In the genomic region with DNA sequence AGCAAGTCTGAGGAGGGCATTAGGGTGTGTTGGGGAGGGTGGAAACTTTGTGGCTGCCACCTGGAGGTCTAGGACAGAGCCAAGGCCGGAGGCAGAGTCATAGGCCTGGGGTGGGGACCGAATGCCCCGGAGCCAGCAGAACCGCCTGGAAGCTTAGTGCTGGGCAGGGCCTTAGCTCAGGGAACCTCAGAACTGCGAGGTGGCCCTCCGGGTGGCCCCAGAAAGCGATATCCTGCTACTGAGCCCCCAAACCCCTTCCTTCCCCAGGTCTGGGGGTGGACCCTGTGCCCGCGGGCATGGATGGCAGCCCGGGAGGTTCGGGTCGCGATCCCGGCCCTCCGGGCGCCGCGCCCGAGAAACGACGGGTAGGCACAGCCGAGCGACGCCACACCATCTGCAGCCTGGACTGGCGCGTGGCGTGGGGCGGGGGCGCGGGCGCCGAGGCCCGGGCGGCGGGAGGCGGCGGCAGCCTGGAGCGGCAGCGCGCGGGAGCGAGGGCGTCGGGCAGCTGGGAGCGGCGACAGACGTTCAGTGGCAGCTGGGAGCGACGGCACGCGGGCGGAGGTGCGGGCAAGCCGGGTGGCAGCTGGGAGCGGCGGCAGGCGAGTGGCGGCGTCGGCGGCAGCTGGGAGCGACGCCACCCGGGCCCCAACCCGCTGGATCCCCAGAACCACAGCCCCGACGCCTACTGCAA, we compare ENCODE assay signal across 8 mouse cellular contexts. TPM values are rescaled to one million over a fixed set of nuclear protein-coding genes. Genes with fewer than 3 reads are reported as not detected.
DNase-seq lines count a peak whose midpoint lies in the region; ATAC-seq and TF ChIP-seq lines count a peak whose summit lies in the region.

No protein-coding gene starts in this region.

- 20% methylated on average over 67 of the region's 67 CpGs for WGBS in kidney, embryonic 15.5 days
- 4% methylated on average over 48 of the region's 67 CpGs for WGBS in embryonic facial prominence, embryonic 11.5 days
- WGBS in hindbrain, embryonic 16.5 days: 1% methylated on average over 63 of the region's 67 CpGs
- WGBS in liver, embryonic 14.5 days (ENCODE audit: insufficient replicate concordance): 68% methylated on average over 67 of the region's 67 CpGs
- WGBS in kidney, adult 2 months: 39% methylated on average over 67 of the region's 67 CpGs

- peak overlapping the region; percentile 42 for H3K4me3 ChIP-seq in kidney, embryonic 15.5 days (replicated peaks)
- peak overlapping the region; percentile 25 for H3K4me3 ChIP-seq in embryonic facial prominence, embryonic 11.5 days (ENCODE audit: low read depth, low read length)
- peak overlapping the region; percentile 37 for H3K4me3 ChIP-seq in hindbrain, embryonic 16.5 days (ENCODE audit: low read length)
- H3K4me3 ChIP-seq in liver, embryonic 14.5 days (ENCODE audit: insufficient read depth in 1 of 2, low read depth in 2 of 2, low read length in 2 of 2): peak overlapping the region in 1 of 2 experiments; percentile 16; a peak in 1 of 4 replicates
- no peak overlapping the region for H3K4me3 ChIP-seq in kidney, adult 2 months (ENCODE audit: insufficient read depth, low read depth, low read length)

- H3K36me3 ChIP-seq in kidney, embryonic 15.5 days: no peaks in the 10 kb centered on the region
- H3K36me3 ChIP-seq in embryonic facial prominence, embryonic 11.5 days (replicated peaks; ENCODE audit: control insufficient read depth, insufficient read depth, low read depth, low read length): no peaks in the 10 kb centered on the region
- H3K36me3 ChIP-seq in hindbrain, embryonic 16.5 days (ENCODE audit: control insufficient read depth, insufficient read depth, low read length): no peaks in the 10 kb centered on the region
- H3K36me3 ChIP-seq in liver, embryonic 14.5 days (replicated peaks; ENCODE audit: control insufficient read depth, insufficient read depth, low read depth): no peaks in the 10 kb centered on the region
- no peaks in the 10 kb centered on the region for H3K36me3 ChIP-seq in kidney, adult 2 months (ENCODE audit: control insufficient read depth, insufficient read depth, low read length)

- no peak for TF ChIP-seq POLR2A in kidney, adult 2 months (IDR thresholded peaks at IDR 0.05; ENCODE audit: low read depth, low read length)

- no peak for DNase-seq in kidney, postnatal 25 days
- DNase-seq in embryonic facial prominence, embryonic 11.5 days (ENCODE audit: low spot score): peak; percentile 19
- DNase-seq in liver, embryonic 14.5 days (ENCODE audit: low read depth in 3 of 3, low spot score in 3 of 3): no peak
- DNase-seq in right cerebral cortex, postnatal 25 days: peak; percentile 73
- DNase-seq in kidney, adult 2 months: no peak

- no peak for TF ChIP-seq CTCF in liver, embryonic 14.5 days (IDR thresholded peaks at IDR 0.05; ENCODE audit: low read depth)
- TF ChIP-seq CTCF in kidney, adult 2 months (conservative IDR thresholded peaks at IDR 0.05; ENCODE audit: insufficient read depth, insufficient read length, low read depth, low read length): no peak

- no peak for TF ChIP-seq EP300 in liver, embryonic 14.5 days (IDR thresholded peaks at IDR 0.05; ENCODE audit: low read depth)

- H3K27ac ChIP-seq in kidney, embryonic 15.5 days: no peak overlapping the region
- no peak overlapping the region for H3K27ac ChIP-seq in embryonic facial prominence, embryonic 11.5 days (replicated peaks; ENCODE audit: low read depth, low read length)
- no peak overlapping the region for H3K27ac ChIP-seq in hindbrain, embryonic 16.5 days (ENCODE audit: low read depth, low read length)
- H3K27ac ChIP-seq in liver, embryonic 14.5 days: no peak overlapping the region
- H3K27ac ChIP-seq in kidney, adult 2 months (ENCODE audit: insufficient read depth, low read depth, low read length): no peak overlapping the region

- H3K4me2 ChIP-seq in kidney, embryonic 15.5 days: peak overlapping the region; percentile 67
- peak overlapping the region; percentile 54 for H3K4me2 ChIP-seq in embryonic facial prominence, embryonic 11.5 days (ENCODE audit: low read depth, low read length)
- H3K4me2 ChIP-seq in hindbrain, embryonic 16.5 days (ENCODE audit: low read length): peak overlapping the region; percentile 62
- peak overlapping the region; percentile 42 for H3K4me2 ChIP-seq in liver, embryonic 14.5 days (ENCODE audit: low read depth)

- ATAC-seq in kidney, embryonic 15.5 days (replicated peaks; ENCODE audit: low FRiP score): no peak
- ATAC-seq in embryonic facial prominence, embryonic 11.5 days (replicated peaks; ENCODE audit: insufficient number of reproducible peaks, low FRiP score, low TSS enrichment, low read depth): no peak
- ATAC-seq in hindbrain, embryonic 16.5 days: peak; percentile 43; the same call in 1 of the 2 replicates
- no peak for ATAC-seq in liver, embryonic 14.5 days (ENCODE audit: insufficient read depth)
- ATAC-seq in inflammation-experienced regulatory T-cells, adult 6 months: no peak

- no peaks in the 10 kb centered on the region for H3K9me3 ChIP-seq in kidney, embryonic 15.5 days (replicated peaks)
- H3K9me3 ChIP-seq in embryonic facial prominence, embryonic 11.5 days (replicated peaks; ENCODE audit: control insufficient read depth, low read length): no peaks in the 10 kb centered on the region
- H3K9me3 ChIP-seq in hindbrain, embryonic 16.5 days (ENCODE audit: control insufficient read depth, low read length): no peaks in the 10 kb centered on the region
- H3K9me3 ChIP-seq in liver, embryonic 14.5 days (ENCODE audit: control insufficient read depth, low read length): no peaks in the 10 kb centered on the region

- peaks cover 74% of the 10 kb centered on the region for H3K27me3 ChIP-seq in kidney, embryonic 15.5 days
- H3K27me3 ChIP-seq in embryonic facial prominence, embryonic 11.5 days (ENCODE audit: control insufficient read depth, insufficient read depth, low read length): peaks cover 39% of the 10 kb centered on the region
- H3K27me3 ChIP-seq in hindbrain, embryonic 16.5 days (replicated peaks; ENCODE audit: control insufficient read depth, insufficient read depth, low read length): peaks cover 24% of the 10 kb centered on the region
- H3K27me3 ChIP-seq in liver, embryonic 14.5 days (ENCODE audit: control insufficient read depth, insufficient read depth, low read length): peaks cover 6% of the 10 kb centered on the region
- H3K27me3 ChIP-seq in kidney, adult 2 months (replicated peaks; ENCODE audit: control insufficient read depth, insufficient read depth, low read length): peaks cover 2% of the 10 kb centered on the region; the same call in 1 of the 2 replicates

- H3K4me1 ChIP-seq in kidney, embryonic 15.5 days: peaks cover 14% of the 10 kb centered on the region
- peaks cover 4% of the 10 kb centered on the region; the same call in 1 of the 2 replicates for H3K4me1 ChIP-seq in embryonic facial prominence, embryonic 11.5 days (ENCODE audit: control insufficient read depth, insufficient read depth, low read length)
- H3K4me1 ChIP-seq in hindbrain, embryonic 16.5 days (ENCODE audit: control insufficient read depth, insufficient read depth, low read depth, low read length): peaks cover 5% of the 10 kb centered on the region
- H3K4me1 ChIP-seq in liver, embryonic 14.5 days (replicated peaks; ENCODE audit: control insufficient read depth in 2 of 2, insufficient read depth in 2 of 2, low read length in 1 of 2): peaks cover 0 to 8% of the 10 kb centered on the region in 2 experiments; a peak in 2 of 4 replicates
- H3K4me1 ChIP-seq in kidney, adult 2 months (ENCODE audit: control insufficient read depth, insufficient read depth, low read length): no peaks in the 10 kb centered on the region

- H3K9ac ChIP-seq in kidney, embryonic 15.5 days: peak overlapping the region; percentile 33; the same call in 1 of the 2 replicates
- peak overlapping the region; percentile 34 for H3K9ac ChIP-seq in embryonic facial prominence, embryonic 11.5 days (replicated peaks; ENCODE audit: low read length)
- H3K9ac ChIP-seq in hindbrain, embryonic 16.5 days (ENCODE audit: low read depth, low read length): peak overlapping the region; percentile 62
- no peak overlapping the region for H3K9ac ChIP-seq in liver, embryonic 14.5 days (replicated peaks)

RNA-seq across cellular contexts. Expression of a gene that starts 5.9 kb away (rescaled TPM):
- 3.5 and 3.6 TPM in 2 replicates for polyA plus RNA-seq in kidney, embryonic 15.5 days (2015; fragmentation: Nextera tagmentation; extraction: Ambion mirVana)
- polyA plus RNA-seq in embryonic facial prominence, embryonic 11.5 days (2014; fragmentation: Nextera tagmentation; extraction: Ambion mirVana): 1.3 and 1.7 TPM in 2 replicates
- polyA plus RNA-seq in hindbrain, embryonic 16.5 days (2015; fragmentation: Nextera tagmentation; extraction: Ambion mirVana): 0.58 and 1.4 TPM in 2 replicates
- polyA plus RNA-seq in liver, embryonic 14.5 days (2012; rRNA removed): 2.1 and 2.2 TPM in 2 replicates
- polyA plus RNA-seq in liver, embryonic 14.5 days (2014; fragmentation: Nextera tagmentation; extraction: Ambion mirVana): 0.71 and 0.81 TPM in 2 replicates
- polyA plus RNA-seq in kidney, adult 2 months (2012; rRNA removed): 23.0 and 25.1 TPM in 2 replicates
- polyA plus RNA-seq in inflammation-experienced regulatory T-cells, adult 6 months (2017; shearing (Covaris generic)): not detected

RNA-seq across cellular contexts. Expression of a gene that starts 36.6 kb away (rescaled TPM):
- polyA plus RNA-seq in kidney, embryonic 15.5 days (2015; fragmentation: Nextera tagmentation; extraction: Ambion mirVana): 5.3 and 5.4 TPM in 2 replicates
- 1.8 TPM in 2 replicates for polyA plus RNA-seq in embryonic facial prominence, embryonic 11.5 days (2014; fragmentation: Nextera tagmentation; extraction: Ambion mirVana)
- polyA plus RNA-seq in hindbrain, embryonic 16.5 days (2015; fragmentation: Nextera tagmentation; extraction: Ambion mirVana): 4.3 and 5.3 TPM in 2 replicates
- polyA plus RNA-seq in liver, embryonic 14.5 days (2012; rRNA removed): 5.9 and 6.0 TPM in 2 replicates
- 6.9 and 7.8 TPM in 2 replicates for polyA plus RNA-seq in liver, embryonic 14.5 days (2014; fragmentation: Nextera tagmentation; extraction: Ambion mirVana)
- polyA plus RNA-seq in kidney, adult 2 months (2012; rRNA removed): 2.9 and 4.4 TPM in 2 replicates
- polyA plus RNA-seq in inflammation-experienced regulatory T-cells, adult 6 months (2017; shearing (Covaris generic)): 1 to 10 TPM in 1 of 3 experiments, under 1 TPM in 1, not detected in 1; 0.28 to 1.0 TPM

RNA-seq across cellular contexts. Expression of a gene that starts 40.0 kb away (rescaled TPM):
- polyA plus RNA-seq in kidney, embryonic 15.5 days (2015; fragmentation: Nextera tagmentation; extraction: Ambion mirVana): not detected in 2 replicates
- 0.07 and 0.36 TPM in 2 replicates for polyA plus RNA-seq in embryonic facial prominence, embryonic 11.5 days (2014; fragmentation: Nextera tagmentation; extraction: Ambion mirVana)
- polyA plus RNA-seq in hindbrain, embryonic 16.5 days (2015; fragmentation: Nextera tagmentation; extraction: Ambion mirVana): 1.8 and 2.0 TPM in 2 replicates
- not detected in 2 replicates for polyA plus RNA-seq in liver, embryonic 14.5 days (2012; rRNA removed)
- not detected in 2 replicates for polyA plus RNA-seq in liver, embryonic 14.5 days (2014; fragmentation: Nextera tagmentation; extraction: Ambion mirVana)
- not detected in 2 replicates for polyA plus RNA-seq in kidney, adult 2 months (2012; rRNA removed)
- polyA plus RNA-seq in inflammation-experienced regulatory T-cells, adult 6 months (2017; shearing (Covaris generic)): not detected

RNA-seq across cellular contexts. Expression of a gene that starts 56.4 kb away (rescaled TPM):
- 111 and 112 TPM in 2 replicates for polyA plus RNA-seq in kidney, embryonic 15.5 days (2015; fragmentation: Nextera tagmentation; extraction: Ambion mirVana)
- 71.4 and 75.6 TPM in 2 replicates for polyA plus RNA-seq in embryonic facial prominence, embryonic 11.5 days (2014; fragmentation: Nextera tagmentation; extraction: Ambion mirVana)
- 247 and 274 TPM in 2 replicates for polyA plus RNA-seq in hindbrain, embryonic 16.5 days (2015; fragmentation: Nextera tagmentation; extraction: Ambion mirVana)
- 20.6 and 26.9 TPM in 2 replicates for polyA plus RNA-seq in liver, embryonic 14.5 days (2012; rRNA removed)
- polyA plus RNA-seq in liver, embryonic 14.5 days (2014; fragmentation: Nextera tagmentation; extraction: Ambion mirVana): 21.5 and 23.0 TPM in 2 replicates
- polyA plus RNA-seq in kidney, adult 2 months (2012; rRNA removed): 55.7 and 68.4 TPM in 2 replicates
- polyA plus RNA-seq in inflammation-experienced regulatory T-cells, adult 6 months (2017; shearing (Covaris generic)): 100 to 1,000 TPM; 149 to 191 (median 188) TPM

Comparison
In these comparisons a context has a peak if more than half of its experiments do, and no peak if none do; other contexts are left out.
1. DNase-seq: peak in embryonic facial prominence, embryonic 11.5 days (single experiment) and right cerebral cortex, postnatal 25 days (single experiment); none in kidney, postnatal 25 days (0 of 2), liver, embryonic 14.5 days (0 of 3) and kidney, adult 2 months (single experiment).
2. Peak in every context shown above with its lines, with median percentiles within 50 percentile points of each other: H3K4me2 ChIP-seq.